Mouse (Mus musculus) retina, postnatal 1 day (tissue): ENCODE measurements at regions not wholly inside any gene's neighbourhood (a gene's known extent, or its start where the extent isn't known, plus 50 kb on each side); places are given as distances from the start of the nearest gene placed in this dataset.

ENCODE experiments used
- DNase-seq: peaks from one replicate; pipeline ENCODE4 v3.0.0-alpha.2; 2012

DNA sequence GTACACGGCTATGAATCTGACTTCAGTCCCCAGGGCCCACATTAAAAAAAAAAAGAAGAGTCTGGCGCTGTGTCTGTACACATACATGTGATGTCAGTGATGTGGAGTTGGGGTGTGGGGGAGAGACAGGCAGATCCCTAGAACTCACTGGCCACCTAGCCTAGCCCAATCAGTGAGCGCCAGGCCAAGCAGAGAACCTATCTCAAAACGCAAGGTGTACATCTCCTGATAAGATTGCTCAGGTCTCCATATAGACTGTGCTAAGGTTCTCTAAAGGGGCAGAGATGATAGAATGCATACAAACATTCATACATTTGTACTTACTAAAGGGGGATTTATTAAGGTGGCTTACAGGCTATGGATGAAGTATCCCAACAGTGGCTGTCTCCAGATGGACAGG is 225.5 kb upstream of the Hs6st1 start:
- no peak for DNase-seq

DNA sequence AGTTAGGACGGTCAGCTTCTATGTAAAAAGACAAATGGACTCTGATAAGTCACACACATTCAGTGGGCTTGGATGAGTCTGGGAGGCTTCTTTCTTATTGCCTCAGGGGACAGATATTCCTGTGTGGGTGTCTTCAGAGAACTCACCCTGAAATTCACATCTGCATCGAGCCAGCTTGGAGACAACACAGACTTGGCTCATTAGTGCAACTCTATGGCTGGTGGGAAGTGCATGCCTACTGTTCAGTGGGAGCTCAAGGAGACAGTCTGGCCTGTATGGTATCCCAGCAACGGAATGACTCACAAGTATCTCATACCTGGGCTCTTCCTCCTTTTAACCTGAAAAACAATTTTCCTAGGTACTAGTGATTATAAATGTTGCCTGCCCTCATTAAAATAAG is 224.6 kb upstream of the Hs6st1 start:
- DNase-seq, result no peak

DNA sequence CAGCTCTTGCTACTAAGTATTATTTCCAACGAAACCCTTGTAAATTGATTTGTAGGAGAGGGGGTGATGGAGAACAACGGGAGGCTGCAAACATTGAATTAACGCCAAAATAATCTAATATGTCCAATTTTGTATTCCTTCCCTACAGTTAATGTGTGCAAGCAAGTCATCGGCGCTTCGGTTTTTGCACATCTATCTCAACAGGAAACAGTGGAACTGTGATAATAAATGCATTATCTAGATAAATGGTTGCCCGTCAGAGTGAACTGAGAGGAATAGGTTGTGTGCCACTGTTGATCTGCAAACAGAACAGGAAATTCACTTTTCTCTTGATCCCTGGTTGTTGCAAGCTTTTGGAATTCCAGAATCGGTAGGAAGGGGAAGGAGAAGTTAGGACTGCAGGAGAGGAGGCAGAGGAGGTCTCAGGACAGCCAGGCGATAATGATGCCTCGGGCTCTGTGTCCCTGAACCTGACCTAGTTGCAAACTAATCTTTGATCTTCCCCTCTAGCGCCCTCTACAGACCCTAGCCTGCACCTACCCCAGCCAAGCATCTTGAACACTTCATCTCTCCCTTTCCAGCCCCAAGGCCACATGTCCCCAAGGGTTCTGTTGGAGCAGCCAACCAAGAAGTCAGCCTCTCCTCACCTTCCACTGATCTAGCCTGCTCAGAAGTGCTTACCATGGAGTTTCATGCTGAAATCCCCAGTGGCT is 221.8 kb upstream of the Hs6st1 start:
- DNase-seq, result peak; percentile 58

DNA sequence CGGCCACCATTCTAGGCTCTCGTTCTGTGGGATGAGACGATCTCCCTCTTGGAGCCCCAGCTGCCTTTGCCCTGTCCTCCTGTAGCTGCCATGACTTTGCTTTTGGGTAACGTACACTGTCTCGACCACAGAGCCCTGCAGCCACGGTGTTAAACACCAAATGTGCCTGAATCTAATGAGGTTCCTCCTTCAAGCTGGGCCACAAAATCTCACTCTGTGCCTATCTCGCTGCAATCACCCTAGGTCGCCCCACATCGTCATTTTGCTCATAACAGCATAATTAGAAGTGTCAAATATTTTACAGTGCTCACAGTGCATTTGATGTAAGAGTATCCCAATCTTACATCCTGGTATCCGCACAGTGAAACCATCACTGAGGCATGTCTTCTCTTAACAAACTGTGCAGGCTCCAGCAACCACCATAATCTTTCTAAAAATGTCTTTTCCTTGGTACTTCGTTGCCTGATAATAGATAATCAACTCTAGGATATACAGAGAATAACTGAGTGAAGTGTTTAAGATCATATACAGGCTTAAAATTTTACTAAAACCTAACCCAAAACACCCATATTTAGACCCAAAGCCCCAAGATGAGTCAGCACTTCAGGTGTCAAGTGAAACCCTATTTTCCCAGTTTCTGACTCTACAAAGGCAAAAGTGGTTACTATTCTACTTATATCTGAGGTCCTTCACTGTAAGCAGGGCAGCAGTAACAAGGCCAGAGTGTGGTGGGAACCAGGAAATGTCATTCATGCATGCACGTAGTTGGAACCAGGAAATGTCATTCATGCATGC is 219.8 kb upstream of the Hs6st1 start:
- no peak for DNase-seq

DNA sequence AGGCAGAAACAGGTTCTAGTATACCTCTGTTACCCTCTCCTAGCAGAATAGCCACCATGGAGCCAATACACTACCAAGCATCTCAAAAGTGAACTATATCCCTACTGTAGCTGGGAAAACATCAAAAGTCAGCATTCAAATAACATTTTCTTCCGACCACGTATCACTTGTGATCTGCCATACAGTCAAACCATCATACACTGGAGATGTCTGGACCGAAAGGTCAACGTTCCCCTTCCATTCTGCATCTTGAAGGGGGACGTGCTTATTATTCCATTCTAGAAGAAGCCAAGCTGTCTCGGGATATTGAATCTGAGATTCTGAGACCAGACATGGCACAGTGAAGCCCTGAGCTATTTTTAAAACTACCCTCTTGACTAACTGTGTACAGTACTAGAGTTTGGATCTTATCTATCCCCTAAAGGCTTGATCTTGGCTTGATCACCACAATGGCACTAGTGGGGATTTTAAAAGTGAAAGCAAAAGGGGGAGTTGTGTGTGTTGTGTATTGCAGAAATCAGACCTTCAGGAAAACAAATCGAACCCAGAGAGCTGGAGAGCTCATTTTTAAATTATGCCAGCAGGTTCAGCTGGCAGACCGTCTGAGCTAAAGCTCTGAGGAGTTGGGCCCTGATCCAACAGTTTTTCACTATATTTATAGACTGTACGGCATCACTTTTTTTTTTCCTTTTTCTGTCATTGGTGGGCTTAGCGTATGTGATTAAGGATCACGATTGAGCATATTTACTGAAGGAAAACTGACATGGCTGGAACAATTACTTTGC is 218.6 kb upstream of the Hs6st1 start:
- DNase-seq, result no peak

DNA sequence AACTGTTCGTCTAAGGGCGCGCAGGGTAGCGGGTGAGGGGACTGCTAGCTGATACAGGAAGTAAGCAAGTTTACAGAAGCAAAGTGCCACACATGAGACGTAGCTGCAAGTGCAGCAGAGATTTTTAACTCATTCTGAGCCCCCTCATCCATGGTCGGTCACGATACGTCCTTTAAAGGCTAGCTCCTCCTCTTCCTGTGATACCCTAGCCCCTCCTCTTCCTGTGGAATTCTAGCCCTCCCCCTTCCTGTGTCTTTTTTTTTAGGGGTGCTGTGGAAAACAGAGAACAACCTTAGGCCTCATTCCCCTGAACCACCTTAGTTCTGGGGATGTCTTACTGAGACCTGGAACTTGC is 218.0 kb upstream of the Hs6st1 start:
- DNase-seq, result no peak

DNA sequence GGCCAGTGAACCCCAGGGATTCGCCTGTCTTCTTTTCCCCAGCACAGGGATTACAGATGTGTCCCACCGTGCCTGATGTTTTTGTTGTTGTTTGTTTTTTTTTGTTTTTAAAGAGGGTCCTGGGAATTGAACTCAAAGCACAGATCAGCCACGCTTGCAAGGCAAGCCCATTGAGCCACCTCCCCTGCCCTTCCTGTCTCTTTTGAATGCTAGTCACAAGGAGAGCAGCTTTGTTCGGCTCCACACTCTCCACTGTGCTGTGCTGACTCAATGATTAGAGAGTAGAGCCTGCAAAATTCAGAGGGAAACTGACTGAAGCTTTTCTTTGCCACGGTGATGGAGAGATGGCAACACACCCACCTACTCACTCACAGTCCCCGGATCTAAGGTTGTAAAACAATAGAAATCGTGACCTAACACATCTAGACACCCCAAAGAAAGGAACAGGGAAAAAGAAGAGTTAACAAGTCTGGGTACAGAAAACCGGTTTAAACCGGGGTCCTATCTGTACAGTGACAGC is 217.6 kb upstream of the Hs6st1 start:
- no peak for DNase-seq

DNA sequence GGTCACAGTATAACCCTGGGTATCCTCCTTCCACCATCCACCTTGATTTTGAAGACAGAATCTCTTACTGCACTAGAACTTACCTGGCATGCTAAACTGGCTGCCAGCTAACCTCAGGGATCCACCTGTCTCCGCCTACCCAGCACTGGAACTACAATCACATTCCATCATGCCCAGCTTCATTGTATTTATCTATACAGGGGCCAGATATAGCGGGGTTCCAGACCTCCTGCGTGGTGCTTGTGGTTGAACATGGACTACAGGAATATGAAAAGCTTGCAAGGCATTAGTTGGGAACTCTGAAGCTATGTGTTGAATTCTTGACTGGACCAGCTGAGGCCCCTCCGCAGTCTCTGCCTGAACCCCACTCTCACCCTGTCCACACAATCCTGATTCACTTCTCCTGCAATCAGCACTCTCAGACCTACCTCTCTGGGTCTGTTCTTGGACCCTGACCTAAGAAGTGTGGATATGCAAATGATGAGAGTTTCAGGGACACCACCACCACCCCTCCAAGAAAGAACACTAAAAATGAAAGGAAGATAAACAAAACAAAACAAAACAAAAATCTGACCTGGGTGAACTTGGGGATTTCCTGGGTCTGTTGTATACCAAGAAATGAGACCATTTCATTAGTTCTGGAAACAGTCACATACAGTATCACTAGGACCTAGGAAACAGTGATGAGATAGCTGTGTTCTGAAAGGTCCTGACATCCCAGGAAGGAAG is 216.4 kb upstream of the Hs6st1 start:
- DNase-seq, result no peak

DNA sequence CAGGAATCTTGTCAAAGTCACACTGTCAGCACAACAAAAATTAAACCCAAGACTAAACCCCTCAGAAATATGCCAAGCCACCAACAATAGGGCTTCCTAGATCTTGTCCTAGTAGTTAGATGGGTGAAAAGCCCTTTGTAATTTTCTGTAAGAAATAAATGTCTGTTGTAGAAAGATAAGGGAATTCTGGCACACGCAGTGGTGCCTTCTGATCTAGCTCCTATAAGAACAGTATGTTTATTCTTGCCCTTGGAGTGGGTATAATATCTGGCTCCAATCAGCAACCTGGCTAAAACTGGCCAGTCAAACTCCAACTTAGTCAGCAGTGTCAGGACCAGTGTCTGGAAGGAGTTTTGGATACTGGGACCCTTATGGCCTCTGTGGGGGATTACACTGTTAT is 215.2 kb upstream of the Hs6st1 start:
- no peak for DNase-seq

DNA sequence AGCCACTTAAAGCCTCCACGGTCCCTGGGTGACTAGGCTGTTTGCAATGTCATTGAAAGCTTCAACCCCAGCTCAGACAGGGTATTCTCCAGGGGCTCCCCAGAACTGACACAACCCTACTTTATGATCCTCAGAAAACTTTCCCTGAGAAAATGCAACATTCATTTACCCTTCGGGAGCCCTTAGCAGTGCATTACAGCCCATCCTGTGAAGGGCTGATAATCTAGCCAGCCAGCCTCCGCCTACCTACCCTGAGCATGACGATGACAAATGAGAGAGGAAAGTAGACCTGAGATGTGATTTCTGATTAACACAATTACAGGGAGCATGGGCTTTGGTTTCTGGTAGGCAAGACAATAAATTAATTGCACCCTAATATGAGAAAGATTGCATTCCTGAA is 212.6 kb upstream of the Hs6st1 start:
- DNase-seq, result no peak

DNA sequence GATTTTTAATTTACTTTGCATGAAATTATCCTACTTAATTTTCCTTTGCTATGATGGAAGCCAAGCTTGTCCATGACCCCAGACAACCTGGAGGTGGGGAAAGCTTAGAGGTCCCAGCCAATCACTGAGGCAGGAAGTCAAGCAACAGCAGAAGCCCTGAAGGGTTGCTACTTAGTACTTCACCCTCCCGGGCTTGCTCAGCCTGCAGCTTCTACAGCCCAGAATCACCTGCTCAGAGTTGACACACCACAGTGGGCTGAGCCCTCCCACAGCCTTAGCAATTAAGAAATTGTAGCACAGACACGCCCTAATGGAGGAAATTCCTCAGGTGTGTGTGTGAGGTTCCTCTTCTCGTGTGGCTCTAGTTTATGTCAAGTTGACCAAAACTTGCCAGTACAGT is 209.9 kb upstream of the Hs6st1 start:
- no peak for DNase-seq

DNA sequence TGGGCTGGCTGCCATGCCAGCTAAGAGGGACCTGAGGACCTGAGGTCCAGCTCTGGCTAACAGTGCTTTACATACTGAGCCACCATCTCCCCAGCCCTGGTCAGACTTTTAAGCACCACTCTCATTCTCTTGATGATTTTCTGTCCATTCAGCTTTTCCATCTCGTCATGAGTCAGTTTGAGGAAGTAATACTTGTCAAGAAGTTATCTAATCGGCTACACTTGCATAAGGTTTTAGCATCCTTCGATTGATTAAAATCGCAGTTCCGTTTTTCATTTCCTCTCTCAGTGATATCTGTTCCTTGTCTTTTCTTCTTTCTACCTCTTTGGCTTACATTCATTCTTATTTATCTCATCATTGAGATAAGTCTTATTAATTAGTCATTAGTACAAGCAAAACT is 207.4 kb upstream of the Hs6st1 start:
- no peak for DNase-seq

DNA sequence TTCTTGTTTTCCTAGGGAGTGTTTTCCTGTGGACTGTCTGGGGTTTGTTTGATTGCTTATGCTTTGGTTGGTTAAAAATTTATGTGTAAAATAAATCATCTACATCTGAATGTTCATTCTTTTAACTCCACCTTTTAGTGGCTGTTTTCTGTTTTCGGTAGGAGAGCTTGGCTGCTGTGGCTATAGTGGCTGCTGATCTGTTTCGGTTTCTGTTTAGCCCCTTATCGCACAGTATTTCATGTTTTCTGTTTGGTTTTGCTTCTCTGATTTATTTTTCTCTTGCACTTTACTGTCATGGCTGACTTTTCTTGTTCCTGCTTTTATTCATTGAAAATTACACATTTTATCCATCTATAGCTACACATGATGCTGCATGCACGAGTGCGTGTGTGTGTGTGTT is 206.0 kb upstream of the Hs6st1 start:
- no peak for DNase-seq

DNA sequence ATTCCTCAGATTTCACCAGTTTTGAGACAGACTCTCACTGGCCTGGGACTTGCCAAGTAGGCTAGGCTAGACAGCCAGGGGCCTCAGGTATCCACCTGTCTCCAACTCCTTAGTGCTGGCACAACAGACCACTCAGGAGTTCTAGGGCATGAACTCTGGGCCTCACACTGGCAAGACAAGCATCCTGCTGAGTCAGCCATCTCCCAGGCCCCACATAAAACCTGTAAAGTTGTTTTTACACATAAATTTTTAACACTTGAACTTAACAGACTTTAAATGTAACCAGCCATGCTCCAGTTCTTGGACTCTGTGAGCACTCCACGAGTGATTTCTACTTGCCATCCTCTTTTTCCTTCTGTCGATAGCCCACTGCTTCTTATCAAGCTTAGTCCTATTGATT is 205.5 kb upstream of the Hs6st1 start:
- no peak for DNase-seq

DNA sequence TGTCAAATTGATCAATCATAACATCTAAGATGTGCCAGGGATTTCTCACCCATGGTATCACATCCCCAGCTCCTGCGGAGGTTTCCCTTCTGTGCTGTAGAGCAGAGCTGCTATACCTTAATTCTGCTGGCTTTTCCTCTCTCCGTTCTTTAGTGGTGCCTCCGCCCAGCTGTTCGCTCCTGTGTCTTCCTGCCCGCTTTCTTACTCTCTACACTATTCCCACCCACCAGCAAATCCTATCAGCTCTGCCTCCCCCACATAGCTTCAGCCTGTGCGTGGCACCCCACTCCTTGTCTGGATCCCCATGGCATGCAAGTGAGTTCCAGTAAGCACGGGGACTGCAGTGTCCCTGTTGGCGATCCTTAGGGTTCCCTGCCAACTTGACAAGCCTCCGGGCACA is 204.0 kb upstream of the Hs6st1 start:
- DNase-seq, result no peak

DNA sequence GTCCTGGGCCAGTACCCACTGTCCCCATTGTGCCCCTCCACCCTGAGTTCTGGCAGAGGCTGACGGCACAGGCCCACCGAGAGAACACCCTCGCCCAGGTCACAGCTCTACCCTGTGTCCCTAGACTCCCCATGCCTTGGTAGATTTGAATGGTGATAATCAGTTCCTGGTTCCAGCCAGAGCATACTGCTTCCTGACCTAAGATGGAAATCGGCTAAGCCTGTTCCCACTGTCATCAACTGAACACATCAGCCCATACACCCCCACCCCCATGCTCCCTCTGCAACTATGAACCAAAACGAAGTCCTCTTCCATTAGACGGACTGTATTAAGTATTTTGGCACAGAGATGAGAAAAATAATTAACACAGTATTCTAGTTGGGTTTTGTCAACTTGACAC is 202.9 kb upstream of the Hs6st1 start:
- DNase-seq, result no peak

DNA sequence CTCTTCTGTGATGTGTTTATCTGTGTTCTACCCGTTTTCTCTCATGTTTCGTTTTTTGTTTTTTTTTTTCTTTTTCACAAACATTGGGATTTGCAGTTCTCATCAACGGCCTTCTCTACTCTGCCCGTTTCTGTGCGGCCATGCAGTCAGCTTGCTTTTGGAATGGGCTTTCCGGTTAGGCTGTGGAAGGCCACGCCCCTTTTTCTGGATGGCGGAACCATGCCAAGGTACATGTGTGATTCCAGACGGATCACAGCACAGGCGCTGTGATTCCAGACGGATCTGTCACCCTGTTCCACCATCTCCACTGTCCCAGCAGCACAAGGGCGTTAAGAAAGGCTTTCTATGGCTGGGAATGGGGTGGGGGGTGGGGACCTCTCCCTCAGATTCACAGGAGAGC is 201.6 kb upstream of the Hs6st1 start:
- no peak for DNase-seq

DNA sequence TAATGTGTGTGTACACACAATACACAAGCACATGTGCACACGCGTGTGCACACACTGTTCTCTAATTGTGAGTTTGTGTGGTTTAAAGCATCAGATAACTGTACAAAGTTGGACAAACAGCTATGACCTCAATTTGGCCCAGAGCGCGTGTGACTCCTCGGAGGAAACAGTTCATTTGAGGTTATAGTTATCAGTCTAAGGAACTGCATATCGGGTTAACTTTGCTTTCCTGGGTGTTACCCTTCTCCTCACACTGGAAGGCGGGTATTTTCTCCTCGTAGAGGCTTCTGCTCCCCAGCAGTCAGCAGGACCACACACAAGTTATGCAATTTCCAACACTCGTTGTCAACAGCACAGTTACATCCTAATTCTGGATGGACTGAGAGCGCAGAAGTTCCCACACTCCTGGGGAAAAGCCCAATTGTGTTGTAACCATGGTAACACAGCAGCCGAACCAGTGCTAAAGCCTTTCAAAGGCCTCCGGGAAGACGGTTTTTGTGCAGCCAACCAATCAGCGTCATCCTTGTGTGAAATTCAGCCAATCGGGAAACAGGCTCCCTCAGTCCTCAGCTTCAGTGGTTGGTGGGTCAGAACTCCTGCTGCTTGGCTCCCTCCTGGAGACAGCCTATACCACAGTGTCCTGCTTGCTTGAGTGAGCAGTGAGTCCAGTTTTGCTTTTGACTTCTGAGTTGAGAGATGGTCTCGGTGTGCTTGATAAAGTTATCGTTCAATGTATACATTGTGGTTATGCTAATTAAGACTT is 198.6 kb upstream of the Hs6st1 start:
- peak; percentile 90 for DNase-seq

DNA sequence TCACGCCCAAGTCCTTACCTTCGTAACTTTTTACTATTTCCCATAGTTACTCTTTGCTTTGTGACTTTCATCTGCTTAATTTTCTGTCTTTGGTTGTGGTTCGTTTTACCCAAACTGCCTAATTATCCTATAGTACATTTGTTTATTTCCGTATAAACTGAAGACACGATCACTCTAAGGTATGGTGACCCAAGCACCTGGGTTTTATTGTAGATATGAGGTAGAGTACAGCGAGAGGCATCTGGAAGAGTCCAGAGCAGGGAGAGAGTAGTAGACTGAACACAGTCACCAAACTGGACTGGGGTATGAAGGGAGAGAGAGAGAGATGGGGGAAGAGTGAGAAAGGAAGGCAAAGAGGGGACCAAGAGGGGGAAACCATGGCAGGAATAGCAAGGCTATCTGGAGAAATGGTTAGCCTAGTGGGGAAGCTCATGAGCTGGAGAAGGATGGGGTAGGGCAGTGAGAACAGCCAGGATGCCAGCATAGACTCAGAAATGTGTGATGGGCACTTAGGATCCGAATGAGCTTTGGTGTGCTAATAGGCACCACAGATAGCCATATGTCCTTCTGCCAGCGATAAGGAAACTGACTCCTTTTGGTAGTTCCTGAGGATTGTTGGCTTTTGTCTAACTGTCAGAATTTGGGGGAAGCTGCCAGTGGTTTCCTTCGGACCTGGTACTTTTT is 197.9 kb upstream of the Hs6st1 start:
- no peak for DNase-seq

DNA sequence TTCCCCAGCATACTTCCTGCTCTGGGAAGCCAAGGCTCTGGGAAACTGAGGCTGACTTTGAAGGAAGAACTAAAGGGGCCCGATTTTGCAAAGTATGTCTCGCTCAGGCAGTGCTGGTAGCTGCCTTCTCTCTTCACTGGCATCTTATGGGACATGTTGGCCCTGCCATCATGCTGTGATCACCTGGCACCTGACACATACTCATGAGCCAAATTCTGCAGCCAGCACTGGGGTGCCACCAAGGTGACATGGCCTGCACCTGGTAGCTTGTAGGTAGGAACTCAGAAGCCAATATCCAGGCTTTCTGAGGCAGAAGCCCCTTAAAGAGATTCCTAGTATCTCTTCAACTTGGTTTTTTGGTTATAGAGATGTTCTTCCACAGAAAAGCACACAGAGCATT is 195.2 kb upstream of the Hs6st1 start:
- no peak for DNase-seq

DNA sequence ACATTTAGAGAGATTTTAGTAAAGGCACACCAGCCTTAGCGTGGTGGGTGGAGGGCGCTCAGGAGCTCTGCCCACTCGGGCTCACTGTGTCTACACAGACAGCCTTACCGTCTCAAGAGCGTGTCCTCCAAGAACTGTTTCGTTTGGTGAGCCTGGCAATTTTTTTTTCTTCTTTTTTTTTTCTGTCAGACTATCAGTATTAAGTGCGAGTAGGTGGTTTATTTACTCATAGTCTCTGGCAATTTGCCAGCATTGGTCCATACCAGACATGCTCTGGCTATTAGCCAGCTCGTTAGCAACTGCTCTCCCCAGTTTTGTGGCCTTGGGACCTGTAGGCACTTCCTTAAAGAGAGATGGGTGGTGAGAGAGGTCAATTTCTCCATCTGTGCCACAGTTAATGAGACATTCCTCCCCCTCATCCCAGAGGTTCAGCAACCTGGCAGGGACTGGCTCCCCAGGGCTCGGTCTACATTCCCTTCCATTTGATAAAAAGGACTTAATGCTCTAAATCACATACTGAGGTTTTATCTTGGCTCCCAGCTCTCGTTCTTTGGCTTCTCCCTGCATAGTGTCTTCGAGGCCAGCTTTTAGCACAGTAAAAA is 192.9 kb upstream of the Hs6st1 start:
- peak; percentile 60 for DNase-seq
